Mouse (Mus musculus): ENCODE measurements at regions not wholly inside any gene's neighbourhood (a gene's known extent, or its start where the extent isn't known, plus 50 kb on each side); places are given as distances from the start of the nearest gene placed in this dataset.

DNA sequence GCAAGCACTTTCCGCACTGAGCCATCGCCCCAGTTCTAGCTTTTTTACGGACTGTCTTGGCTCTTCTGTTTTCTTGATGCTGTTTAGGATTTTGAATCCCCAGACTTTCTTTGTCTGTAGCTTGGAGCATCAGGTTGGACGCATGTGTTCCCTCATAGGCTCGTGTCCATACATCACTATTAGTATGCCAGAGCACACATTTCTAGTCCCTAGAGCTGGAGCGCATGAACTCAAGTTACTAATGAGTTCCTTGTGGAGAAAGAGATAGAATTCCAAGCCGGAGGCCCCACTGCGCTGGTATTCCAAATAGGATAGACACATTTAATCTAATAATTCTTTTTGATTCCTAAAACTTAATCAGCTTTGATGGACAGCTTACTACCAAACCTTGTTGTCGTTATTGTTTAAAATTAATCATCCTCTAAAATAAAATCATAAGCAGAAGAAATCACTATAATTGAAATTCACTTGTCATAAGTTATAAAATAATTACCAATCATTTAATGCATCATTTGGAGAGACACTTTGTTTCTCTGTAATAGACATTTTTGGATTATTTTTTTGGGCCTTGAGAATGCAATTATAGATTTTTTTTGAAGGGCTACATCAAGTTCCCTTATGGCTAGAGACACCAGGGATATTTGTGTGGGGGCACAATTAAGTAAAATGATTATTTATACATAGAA is 74.5 kb upstream of the Sash1 start:
- TF ChIP-seq CTCF (IDR thresholded peaks at IDR 0.05; ENCODE audit: borderline replicate concordance, extremely low read depth, insufficient read depth, insufficient read length) (no peak), POLR2A (IDR thresholded peaks at IDR 0.05; ENCODE audit: borderline replicate concordance, extremely low read depth, insufficient read depth, insufficient read length, poor library complexity, severe bottlenecking) (no peak)

Measured in brain, embryonic 14.5 days (tissue).